9 mouse cellular contexts compared by ENCODE assay signal in genomic region chr11:48838879-48839680, GRCm38 (mm10). TPM values are rescaled to one million over a fixed set of nuclear protein-coding genes. Genes with fewer than 3 reads are reported as not detected.
A peak's percentile ranks its signal among the peaks of the same experiment; 100 is the strongest.
DNase-seq lines count a peak whose midpoint lies in the region; ATAC-seq and TF ChIP-seq lines count a peak whose summit lies in the region.
"Had no signal": no experiment of that assay in that cellular context is flagged by ENCODE, and none has a peak within 500 bp of the region (broad histone marks: within the 10 kb centered on the region; RNA-seq: fewer than 3 reads in every experiment).

No protein-coding gene starts in this region.

- H3K9me3 ChIP-seq in limb, embryonic 13.5 days, result no peaks in the 10 kb centered on the region

- H3K4me1 ChIP-seq in spleen, adult 2 months (ENCODE audit: control insufficient read depth, insufficient read depth, insufficient read length), result peaks cover 24% of the 10 kb centered on the region; the same call in 1 of the 2 replicates
- H3K4me1 ChIP-seq in limb, embryonic 13.5 days, result peaks cover 13% of the 10 kb centered on the region

- TF ChIP-seq CTCF in spleen, adult 2 months (IDR thresholded peaks at IDR 0.05; ENCODE audit: extremely low read depth, insufficient read depth, insufficient read length, insufficient replicate concordance), result no peak
- no peak for TF ChIP-seq CTCF in left cerebral cortex, adult 2 months (IDR thresholded peaks at IDR 0.05)

- WGBS in spleen, adult 2 months, result 64% methylated on average over 10 of the region's 10 CpGs
- 66% methylated on average over 10 of the region's 10 CpGs for WGBS in limb, embryonic 13.5 days

- peak overlapping the region; percentile 42 for H3K4me3 ChIP-seq in spleen, adult 2 months (ENCODE audit: extremely low read depth, insufficient read depth, insufficient read length)
- peak overlapping the region; percentile 90 for H3K4me3 ChIP-seq in limb, embryonic 13.5 days
- H3K4me3 ChIP-seq in left cerebral cortex, adult 2 months, result no peak overlapping the region

- no peak for TF ChIP-seq POLR2A in spleen, adult 2 months (IDR thresholded peaks at IDR 0.05; ENCODE audit: low read depth, low read length)

- intact Hi-C loops in gastrocnemius, postnatal 14 days (cut with DNase I; ENCODE audit: low total_unique reads), result no loop called here
- intact Hi-C loops in left cerebral cortex, adult 2 months (cut with DNase I), result loop anchor here (10.0 kb wide), 1 partner anchor 876 kb away; the partner anchor contains the start of gene Cnot6

- H3K4me2 ChIP-seq in limb, embryonic 13.5 days (replicated peaks), result peak overlapping the region; percentile 90

- no peaks in the 10 kb centered on the region for H3K27me3 ChIP-seq in spleen, adult 2 months (ENCODE audit: control insufficient read depth, insufficient read depth, low read length)
- H3K27me3 ChIP-seq in limb, embryonic 13.5 days, result peaks cover 22% of the 10 kb centered on the region

- ATAC-seq in limb, embryonic 13.5 days (ENCODE audit: low FRiP score, low read depth), result no peak

- H3K27ac ChIP-seq in spleen, adult 2 months (ENCODE audit: insufficient read depth, low read length), result peak overlapping the region; percentile 56
- no peak overlapping the region for H3K27ac ChIP-seq in limb, embryonic 13.5 days
- no peak overlapping the region for H3K27ac ChIP-seq in left cerebral cortex, adult 2 months

- peak overlapping the region; percentile 84; the same call in 1 of the 2 replicates for H3K9ac ChIP-seq in limb, embryonic 13.5 days

- DNase-seq in gastrocnemius, postnatal 10 days, result peak; percentile 1
- no peak for DNase-seq in gastrocnemius, postnatal 14 days
- no peak for DNase-seq in spleen, adult 2 months (ENCODE audit: low read depth in 1 of 2, low spot score in 2 of 2)
- DNase-seq in spleen, adult 12 weeks (ENCODE audit: low spot score), result no peak
- no peak for DNase-seq in left cerebral cortex, adult 2 months (ENCODE audit: extremely low spot score in 1 of 2, low spot score in 2 of 2)
- no peak for DNase-seq in MN1 (ENCODE audit: low spot score)
- DNase-seq in spleen, postnatal 14 days (ENCODE audit: low spot score in 2 of 2), result no peak
- DNase-seq: heart, postnatal 36 days had no signal

- H3K36me3 ChIP-seq in spleen, adult 2 months (ENCODE audit: control insufficient read depth, insufficient read depth, low read length), result no peaks in the 10 kb centered on the region; the same call in 1 of the 2 replicates
- no peaks in the 10 kb centered on the region for H3K36me3 ChIP-seq in limb, embryonic 13.5 days

RNA-seq across cellular contexts. Expression of gene Gm12184, which starts 12.6 kb away (rescaled TPM):
- 1 to 10 TPM; 1.8 to 3.6 TPM for total RNA-seq in gastrocnemius, postnatal 10 days (2021)
- 1 to 10 TPM; 2.7 to 3.0 TPM for total RNA-seq in gastrocnemius, postnatal 14 days (2021)
- polyA plus RNA-seq in spleen, adult 2 months (2012; rRNA removed), result 3.9 and 6.1 TPM in 2 replicates
- 3.1 and 4.9 TPM in 2 replicates for polyA plus RNA-seq in limb, embryonic 13.5 days (2015; fragmentation: Nextera tagmentation; extraction: Ambion mirVana)
- total RNA-seq in left cerebral cortex, adult 2 months (2021), result 1 to 10 TPM; 1.1 to 2.6 TPM

RNA-seq across cellular contexts. Expression of gene Trim7, which starts 13.1 kb away (rescaled TPM):
- 100 to 1,000 TPM; 107 to 110 TPM for total RNA-seq in gastrocnemius, postnatal 10 days (2021)
- total RNA-seq in gastrocnemius, postnatal 14 days (2021), result 100 to 1,000 TPM in 1 of 2 experiments, 10 to 100 TPM in 1; 93.7 to 106 TPM
- 53.6 and 63.6 TPM in 2 replicates for polyA plus RNA-seq in spleen, adult 2 months (2012; rRNA removed)
- polyA plus RNA-seq in limb, embryonic 13.5 days (2015; fragmentation: Nextera tagmentation; extraction: Ambion mirVana), result 1.0 and 1.2 TPM in 2 replicates
- 1 to 10 TPM; 2.4 to 3.3 TPM for total RNA-seq in left cerebral cortex, adult 2 months (2021)

RNA-seq across cellular contexts. Expression of gene Trim41, which starts 21.9 kb away (rescaled TPM):
- 10 to 100 TPM; 22.2 to 22.8 TPM for total RNA-seq in gastrocnemius, postnatal 10 days (2021)
- total RNA-seq in gastrocnemius, postnatal 14 days (2021), result 10 to 100 TPM; 16.3 to 21.0 TPM
- polyA plus RNA-seq in spleen, adult 2 months (2012; rRNA removed), result 24.4 and 24.7 TPM in 2 replicates
- 7.8 and 8.7 TPM in 2 replicates for polyA plus RNA-seq in limb, embryonic 13.5 days (2015; fragmentation: Nextera tagmentation; extraction: Ambion mirVana)
- 10 to 100 TPM; 61.7 to 67.7 TPM for total RNA-seq in left cerebral cortex, adult 2 months (2021)

RNA-seq across cellular contexts. Expression of gene Irgm1, which starts 32.4 kb away (rescaled TPM):
- 1 to 10 TPM; 5.9 to 7.0 TPM for total RNA-seq in gastrocnemius, postnatal 10 days (2021)
- 1 to 10 TPM; 6.1 to 7.0 TPM for total RNA-seq in gastrocnemius, postnatal 14 days (2021)
- polyA plus RNA-seq in spleen, adult 2 months (2012; rRNA removed), result 10.6 and 13.0 TPM in 2 replicates
- 4.6 and 5.4 TPM in 2 replicates for polyA plus RNA-seq in limb, embryonic 13.5 days (2015; fragmentation: Nextera tagmentation; extraction: Ambion mirVana)
- 1 to 10 TPM; 5.5 to 5.6 TPM for total RNA-seq in left cerebral cortex, adult 2 months (2021)

RNA-seq across cellular contexts. Expression of gene Rack1, which starts 38.9 kb away (rescaled TPM):
- total RNA-seq in gastrocnemius, postnatal 10 days (2021), result 100 to 1,000 TPM; 536 to 557 TPM
- total RNA-seq in gastrocnemius, postnatal 14 days (2021), result 100 to 1,000 TPM; 392 to 429 TPM
- polyA plus RNA-seq in spleen, adult 2 months (2012; rRNA removed), result 2,204 and 3,047 TPM in 2 replicates
- polyA plus RNA-seq in limb, embryonic 13.5 days (2015; fragmentation: Nextera tagmentation; extraction: Ambion mirVana), result 706 and 735 TPM in 2 replicates
- 100 to 1,000 TPM; 218 to 220 TPM for total RNA-seq in left cerebral cortex, adult 2 months (2021)

Comparison
In these comparisons a context has a peak if more than half of its experiments do, and no peak if none do; other contexts are left out.
1. RNA of gene Trim7, which starts 13.1 kb away (total RNA-seq): 107 to 110 TPM in gastrocnemius, postnatal 10 days and 93.7 to 106 TPM in gastrocnemius, postnatal 14 days; 2.4 to 3.3 TPM in left cerebral cortex, adult 2 months; every median in the first group is over 10 times any median in the second.